Mouse (Mus musculus): ENCODE results near the gene Thap7. TPM values are rescaled to one million over a fixed set of nuclear protein-coding genes. Genes with fewer than 3 reads are reported as not detected.

Thap7 gene
- 47.6 and 50.0 TPM in 2 replicates for polyA plus RNA-seq (2014; fragmentation: Nextera tagmentation; extraction: Ambion mirVana)

DNA sequence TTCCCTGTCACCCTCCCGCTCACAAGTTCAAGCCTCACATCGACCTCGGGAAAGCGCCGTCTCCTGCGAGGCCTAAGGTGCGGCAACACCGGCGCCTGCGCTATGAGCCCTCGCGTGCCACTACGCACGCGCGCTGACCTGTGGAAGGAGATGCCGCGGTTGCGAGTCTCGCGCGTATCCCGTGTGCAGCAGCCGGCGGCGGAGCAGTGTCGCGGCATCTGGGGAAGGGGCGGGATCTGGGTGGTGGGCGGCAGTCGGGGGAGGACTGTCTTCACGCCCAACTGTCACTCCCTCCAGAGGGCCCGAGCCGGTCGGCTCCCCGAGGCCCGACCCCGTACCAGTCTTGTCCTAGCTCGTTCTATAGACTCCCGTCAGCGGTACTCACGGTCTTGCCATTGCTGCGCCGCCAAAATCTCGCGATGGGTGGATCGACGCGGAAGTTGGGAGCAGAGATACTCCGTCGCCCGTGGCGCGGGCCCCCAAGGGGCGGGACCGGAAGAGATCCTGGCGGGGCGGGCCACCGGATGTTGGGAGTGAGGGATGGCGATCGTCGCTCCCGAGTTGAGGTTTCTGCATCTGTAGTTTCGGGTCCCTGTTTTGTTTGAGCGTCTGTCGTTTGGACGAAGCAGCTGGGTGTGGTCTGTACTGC is at the start of gene Thap7:
TSS of gene Thap7 (minus strand) at position 497 of the 649 bp plus-strand sequence.
- Histone ChIP-seq H3K27me3 (ENCODE audit: control insufficient read depth, insufficient read depth, low read length) (no peaks in the 10 kb centered on the region), H3K9ac (replicated peaks; ENCODE audit: low read length) (peak within 1 kb of the TSS; percentile 83), H3K27ac (replicated peaks; ENCODE audit: low read depth, low read length) (peak within 1 kb of the TSS; percentile 78), H3K4me2 (ENCODE audit: low read depth, low read length) (peak within 1 kb of the TSS; percentile 92), H3K9me3 (replicated peaks; ENCODE audit: control insufficient read depth, low read length) (no peaks in the 10 kb centered on the region), H3K4me1 (ENCODE audit: control insufficient read depth, insufficient read depth, low read length) (no peaks in the 10 kb centered on the region), H3K36me3 (replicated peaks; ENCODE audit: control insufficient read depth, insufficient read depth, low read depth, low read length) (peaks cover 6% of the 10 kb centered on the region), H3K4me3 (ENCODE audit: low read depth, low read length) (peak within 1 kb of the TSS; percentile 69)
- ATAC-seq (replicated peaks; ENCODE audit: insufficient number of reproducible peaks, low FRiP score, low TSS enrichment, low read depth) = peak; percentile 93
- under 1% methylated on average over 67 of the region's 67 CpGs for WGBS
- DNase-seq (ENCODE audit: low spot score) = peak; percentile 99

DNA sequence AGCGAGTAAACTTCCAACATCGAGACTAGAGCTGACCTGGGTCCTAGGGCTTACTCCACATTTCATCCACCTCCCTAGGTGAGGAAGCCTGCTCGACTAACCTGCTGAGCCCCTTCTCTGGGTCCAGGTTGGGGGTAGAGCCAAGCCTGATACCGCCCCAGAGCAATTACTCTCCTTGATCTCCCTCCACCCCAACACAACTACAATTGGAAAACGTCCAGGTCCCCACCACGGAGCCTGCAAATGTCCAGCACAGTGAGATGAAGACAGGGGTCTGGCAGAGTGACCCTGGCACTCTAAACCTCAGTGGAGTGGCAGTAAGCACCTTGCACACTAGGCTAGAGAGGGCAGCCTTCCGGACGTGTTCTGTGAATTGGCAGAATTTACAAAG is 45.9 kb upstream of the Thap7 start:
- H3K4me3 ChIP-seq (ENCODE audit: low read depth, low read length) = peak overlapping the region; percentile 43
- WGBS = 18% methylated on average over 8 of the region's 8 CpGs
- peak overlapping the region; percentile 74 for H3K4me2 ChIP-seq (ENCODE audit: low read depth, low read length)
- H3K4me1 ChIP-seq (ENCODE audit: control insufficient read depth, insufficient read depth, low read length) = no peaks in the 10 kb centered on the region
- no peaks in the 10 kb centered on the region for H3K9me3 ChIP-seq (replicated peaks; ENCODE audit: control insufficient read depth, low read length)
- peak overlapping the region; percentile 56 for H3K9ac ChIP-seq (replicated peaks; ENCODE audit: low read length)
- H3K27me3 ChIP-seq (ENCODE audit: control insufficient read depth, insufficient read depth, low read length) = peaks cover 25% of the 10 kb centered on the region
- ATAC-seq (replicated peaks; ENCODE audit: insufficient number of reproducible peaks, low FRiP score, low TSS enrichment, low read depth) (0 out of 2 replicates have a peak, but pooled peaks have one; percentile 39), DNase-seq (ENCODE audit: low spot score) (no peak)
- no peaks in the 10 kb centered on the region for H3K36me3 ChIP-seq (replicated peaks; ENCODE audit: control insufficient read depth, insufficient read depth, low read depth, low read length)
- H3K27ac ChIP-seq (replicated peaks; ENCODE audit: low read depth, low read length) = no peak overlapping the region

DNA sequence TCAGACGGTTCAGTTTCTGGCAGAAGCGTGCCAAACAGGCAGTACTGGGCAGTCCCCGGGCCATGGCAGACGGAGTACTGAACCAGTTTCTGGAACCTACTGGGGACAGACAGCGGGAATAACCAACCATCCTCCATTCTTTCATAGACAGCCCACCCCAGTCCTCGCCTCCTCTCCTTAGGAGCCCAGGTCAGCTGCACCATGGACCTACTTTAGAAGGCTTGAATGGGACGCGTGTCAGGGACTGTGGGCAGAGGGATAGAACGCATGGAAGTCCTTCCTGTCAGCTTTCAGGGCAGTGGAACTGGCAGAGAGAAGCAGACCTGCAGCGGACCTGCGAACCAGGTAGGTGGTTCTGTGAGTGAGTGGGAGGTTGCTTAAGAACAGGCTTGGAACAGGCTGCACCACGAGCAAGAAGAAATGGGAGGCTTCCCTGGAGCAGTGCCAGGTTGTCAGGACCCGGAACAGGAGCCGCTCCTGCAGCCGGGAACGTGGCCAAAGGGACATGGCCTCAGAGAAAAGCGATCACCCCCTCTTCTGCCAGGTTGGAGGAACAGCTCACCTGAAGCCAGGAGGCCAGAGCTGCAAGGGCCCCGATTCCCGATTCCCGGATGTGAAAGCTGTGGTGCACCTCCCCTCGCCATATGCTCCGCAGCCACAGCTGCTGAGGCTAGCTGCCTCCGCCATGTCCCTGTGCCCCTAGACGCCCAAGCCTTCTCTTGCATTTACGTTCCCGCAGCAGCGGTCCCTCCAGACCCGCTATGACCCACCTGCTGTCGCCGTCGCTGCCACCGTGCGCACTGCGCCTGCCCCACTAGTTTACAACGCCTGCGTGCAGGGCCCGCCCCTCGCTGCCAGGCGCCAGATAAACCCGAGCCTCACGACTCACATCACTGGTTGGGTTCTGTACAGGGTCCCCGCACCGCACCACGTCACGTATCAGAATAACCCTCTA is 45.2 kb upstream of the Thap7 start:
- 14% methylated on average over 45 of the region's 45 CpGs for WGBS
- Histone ChIP-seq H3K4me3 (ENCODE audit: low read depth, low read length) (peak overlapping the region; percentile 43), H3K4me2 (ENCODE audit: low read depth, low read length) (peak overlapping the region; percentile 74), H3K9me3 (replicated peaks; ENCODE audit: control insufficient read depth, low read length) (no peaks in the 10 kb centered on the region), H3K4me1 (ENCODE audit: control insufficient read depth, insufficient read depth, low read length) (no peaks in the 10 kb centered on the region), H3K27me3 (ENCODE audit: control insufficient read depth, insufficient read depth, low read length) (peaks cover 25% of the 10 kb centered on the region), H3K36me3 (replicated peaks; ENCODE audit: control insufficient read depth, insufficient read depth, low read depth, low read length) (no peaks in the 10 kb centered on the region), H3K27ac (replicated peaks; ENCODE audit: low read depth, low read length) (no peak overlapping the region), H3K9ac (replicated peaks; ENCODE audit: low read length) (peak overlapping the region; percentile 56)
- ATAC-seq (replicated peaks; ENCODE audit: insufficient number of reproducible peaks, low FRiP score, low TSS enrichment, low read depth) (peak; percentile 23; the same call in 1 of the 2 replicates), DNase-seq (ENCODE audit: low spot score) (peak; percentile 26)

DNA sequence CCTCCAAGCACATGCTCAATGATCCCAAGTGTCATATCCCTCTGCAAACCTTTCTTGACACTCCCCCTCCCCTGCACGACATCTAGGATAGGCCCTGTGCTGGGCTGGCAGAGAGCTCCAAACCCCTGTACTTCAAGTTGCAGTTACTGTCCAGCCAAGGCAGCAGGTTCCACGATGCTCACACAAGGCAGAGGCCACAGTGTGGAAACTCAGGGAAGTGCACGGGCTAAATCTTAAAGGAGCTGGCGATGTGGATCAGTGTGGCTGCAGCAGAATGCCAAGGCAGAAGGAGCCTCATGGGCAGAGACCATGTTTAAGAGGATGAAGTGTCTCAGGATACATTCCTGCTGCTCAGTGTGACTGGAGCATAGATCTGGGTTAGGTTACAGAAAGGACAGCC is 35.2 kb upstream of the Thap7 start:
- no peaks in the 10 kb centered on the region for H3K36me3 ChIP-seq (replicated peaks; ENCODE audit: control insufficient read depth, insufficient read depth, low read depth, low read length)
- H3K27me3 ChIP-seq (ENCODE audit: control insufficient read depth, insufficient read depth, low read length) = peaks cover 2% of the 10 kb centered on the region; the same call in 1 of the 2 replicates
- no peak for ATAC-seq (replicated peaks; ENCODE audit: insufficient number of reproducible peaks, low FRiP score, low TSS enrichment, low read depth)
- WGBS = 26% methylated on average over 4 of the region's 4 CpGs
- H3K9me3 ChIP-seq (replicated peaks; ENCODE audit: control insufficient read depth, low read length) = no peaks in the 10 kb centered on the region
- no peak overlapping the region for H3K4me3 ChIP-seq (ENCODE audit: low read depth, low read length)
- H3K9ac ChIP-seq (replicated peaks; ENCODE audit: low read length) = no peak overlapping the region
- peak; percentile 34 for DNase-seq (ENCODE audit: low spot score)
- no peak overlapping the region for H3K27ac ChIP-seq (replicated peaks; ENCODE audit: low read depth, low read length)
- H3K4me2 ChIP-seq (ENCODE audit: low read depth, low read length) = no peak overlapping the region
- H3K4me1 ChIP-seq (ENCODE audit: control insufficient read depth, insufficient read depth, low read length) = 0 out of 2 replicates have a peak, but pooled peaks cover 2% of the 10 kb centered on the region

DNA sequence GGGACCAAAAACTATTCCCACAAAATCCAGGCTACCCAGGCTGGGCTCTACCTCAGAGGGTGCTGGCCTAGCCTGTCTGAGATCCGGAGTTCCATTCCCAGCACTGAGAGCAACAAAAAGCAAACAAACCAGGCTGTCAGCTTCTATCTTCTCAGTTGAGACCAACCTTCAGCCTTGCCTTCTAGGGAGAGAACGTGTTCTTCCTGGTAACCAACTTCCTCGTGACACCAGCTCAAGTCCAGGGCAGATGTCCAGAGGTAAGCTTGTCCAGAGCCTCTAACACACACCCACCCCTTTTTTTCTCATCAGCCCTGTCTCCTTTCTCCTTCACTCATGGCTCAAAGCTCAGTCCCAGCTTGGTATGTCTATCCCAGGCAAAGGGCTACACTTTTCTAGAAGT is 33.8 kb upstream of the Thap7 start:
- DNase-seq (ENCODE audit: low spot score) (no peak), ATAC-seq (replicated peaks; ENCODE audit: insufficient number of reproducible peaks, low FRiP score, low TSS enrichment, low read depth) (no peak)
- H3K4me2 ChIP-seq (ENCODE audit: low read depth, low read length) = no peak overlapping the region
- peaks cover 4% of the 10 kb centered on the region; the same call in 1 of the 2 replicates for H3K27me3 ChIP-seq (ENCODE audit: control insufficient read depth, insufficient read depth, low read length)
- H3K9me3 ChIP-seq (replicated peaks; ENCODE audit: control insufficient read depth, low read length) = no peaks in the 10 kb centered on the region
- 0 out of 2 replicates have a peak, but pooled peaks cover 2% of the 10 kb centered on the region for H3K4me1 ChIP-seq (ENCODE audit: control insufficient read depth, insufficient read depth, low read length)
- WGBS = 66% methylated on average over 3 of the region's 3 CpGs
- H3K9ac ChIP-seq (replicated peaks; ENCODE audit: low read length) = no peak overlapping the region
- H3K27ac ChIP-seq (replicated peaks; ENCODE audit: low read depth, low read length) = no peak overlapping the region
- no peak overlapping the region for H3K4me3 ChIP-seq (ENCODE audit: low read depth, low read length)
- H3K36me3 ChIP-seq (replicated peaks; ENCODE audit: control insufficient read depth, insufficient read depth, low read depth, low read length) = no peaks in the 10 kb centered on the region

DNA sequence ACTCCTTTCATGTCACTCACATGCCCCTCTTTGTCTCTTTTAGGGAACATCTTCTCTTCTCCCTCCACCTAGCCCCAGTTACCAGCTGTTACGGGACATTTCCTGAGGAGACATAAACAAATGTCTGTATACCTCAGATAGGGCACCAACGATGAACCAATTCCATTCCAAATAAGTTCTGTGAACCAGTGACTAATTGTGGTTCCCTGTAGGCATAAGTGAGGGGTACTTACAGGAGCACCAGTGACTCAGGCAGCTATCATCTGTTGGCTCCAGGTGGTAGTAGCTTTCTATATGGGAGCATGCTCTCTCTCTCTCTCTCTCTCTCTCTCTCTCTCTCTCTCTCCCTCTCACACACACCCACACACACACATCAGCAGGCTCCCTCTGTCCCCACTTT is 33.3 kb upstream of the Thap7 start:
- DNase-seq (ENCODE audit: low spot score) (no peak), ATAC-seq (replicated peaks; ENCODE audit: insufficient number of reproducible peaks, low FRiP score, low TSS enrichment, low read depth) (no peak)
- WGBS = 73% methylated on average over 2 of the region's 2 CpGs
- Histone ChIP-seq H3K27ac (replicated peaks; ENCODE audit: low read depth, low read length) (no peak overlapping the region), H3K27me3 (ENCODE audit: control insufficient read depth, insufficient read depth, low read length) (peaks cover 4% of the 10 kb centered on the region; the same call in 1 of the 2 replicates), H3K9me3 (replicated peaks; ENCODE audit: control insufficient read depth, low read length) (no peaks in the 10 kb centered on the region), H3K4me1 (ENCODE audit: control insufficient read depth, insufficient read depth, low read length) (peaks cover 2% of the 10 kb centered on the region; the same call in 1 of the 2 replicates), H3K36me3 (replicated peaks; ENCODE audit: control insufficient read depth, insufficient read depth, low read depth, low read length) (no peaks in the 10 kb centered on the region), H3K9ac (replicated peaks; ENCODE audit: low read length) (no peak overlapping the region), H3K4me3 (ENCODE audit: low read depth, low read length) (no peak overlapping the region), H3K4me2 (ENCODE audit: low read depth, low read length) (no peak overlapping the region)

DNA sequence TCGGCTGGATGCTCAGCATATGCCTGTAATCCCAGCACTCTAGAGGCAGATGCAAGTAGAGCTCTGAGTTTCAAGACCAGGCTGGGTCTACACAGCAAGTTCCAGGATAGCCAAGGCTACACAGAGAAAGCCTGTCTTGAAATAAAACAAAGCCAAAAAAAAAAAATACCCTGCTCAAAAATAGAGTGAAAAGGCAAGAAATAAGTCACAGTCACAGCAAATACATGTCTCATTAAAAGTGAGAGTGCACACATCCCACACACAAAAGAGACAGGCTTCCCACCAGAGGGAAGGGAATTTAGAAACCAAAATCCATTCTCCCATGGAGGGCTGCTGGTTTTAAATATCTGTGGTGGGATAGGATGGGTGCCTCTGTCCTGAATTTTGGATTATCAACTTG is 32.6 kb upstream of the Thap7 start:
- Histone ChIP-seq H3K4me1 (ENCODE audit: control insufficient read depth, insufficient read depth, low read length) (peaks cover 8% of the 10 kb centered on the region; the same call in 1 of the 2 replicates), H3K27me3 (ENCODE audit: control insufficient read depth, insufficient read depth, low read length) (peaks cover 4% of the 10 kb centered on the region; the same call in 1 of the 2 replicates), H3K9me3 (replicated peaks; ENCODE audit: control insufficient read depth, low read length) (no peaks in the 10 kb centered on the region), H3K27ac (replicated peaks; ENCODE audit: low read depth, low read length) (no peak overlapping the region), H3K4me2 (ENCODE audit: low read depth, low read length) (no peak overlapping the region), H3K4me3 (ENCODE audit: low read depth, low read length) (no peak overlapping the region), H3K36me3 (replicated peaks; ENCODE audit: control insufficient read depth, insufficient read depth, low read depth, low read length) (no peaks in the 10 kb centered on the region), H3K9ac (replicated peaks; ENCODE audit: low read length) (no peak overlapping the region)
- DNase-seq (ENCODE audit: low spot score) (no peak), ATAC-seq (replicated peaks; ENCODE audit: insufficient number of reproducible peaks, low FRiP score, low TSS enrichment, low read depth) (no peak)
- 15% methylated on average over 1 of the region's 1 CpGs for WGBS
